Mouse (Mus musculus) olfactory bulb, adult 2 months (tissue): ENCODE measurements around the gene Mri1. TPM values are rescaled to one million over a fixed set of nuclear protein-coding genes. Genes with fewer than 3 reads are reported as not detected.

ENCODE experiments used
- H3K27ac ChIP-seq: fragments of 200-500 bp; 2 replicates; pipeline ENCODE4 v1.5.1; 2012; ENCODE audit warnings: low read depth, low read length; ENCODE audit not compliant: insufficient read depth
- H3K4me1 ChIP-seq: fragments of 200-500 bp; 2 replicates; pipeline ENCODE4 v1.6.1; 2012; ENCODE audit warnings: low read length; ENCODE audit not compliant: control insufficient read depth, insufficient read depth
- H3K4me3 ChIP-seq: fragments of 200-500 bp; 2 replicates; pipeline ENCODE4 v1.5.1; 2012; ENCODE audit warnings: mild to moderate bottlenecking, low read depth, low read length, moderate library complexity; ENCODE audit not compliant: insufficient read depth
- CTCF ChIP-seq: fragments of 200-500 bp; IDR thresholded peaks from 2 replicates; pipeline ENCODE4 v1.5.1; 2012; ENCODE audit warnings: low read depth, mild to moderate bottlenecking, low read length, moderate library complexity; ENCODE audit not compliant: insufficient read depth
- POLR2A ChIP-seq: fragments of 200-500 bp; IDR thresholded peaks from 2 replicates; pipeline ENCODE4 v1.6.1; 2012; ENCODE audit warnings: mild to moderate bottlenecking, low read depth, low read length, moderate library complexity; ENCODE audit not compliant: insufficient read depth
- WGBS: fragments of 180-500 bp; shearing (Covaris S2); methylation state at CpG from one replicate; pipeline ENCODE4 v1.1.7; 2018; 5-methylcytosine and 5-hydroxymethylcytosine counted together
- polyA plus RNA-seq: library from polyadenylated mRNA; stranded (reverse); fragments of >200 nt; gene quantifications from 2 replicates; pipeline ENCODE4 v1.2.4, GENCODE M21; 2012; ENCODE audit warnings: low replicate concordance; ENCODE audit not compliant: missing spikeins, insufficient read depth, insufficient read length

The Mri1 gene
- polyA plus RNA-seq, 1 experiment, result not detected

DNA sequence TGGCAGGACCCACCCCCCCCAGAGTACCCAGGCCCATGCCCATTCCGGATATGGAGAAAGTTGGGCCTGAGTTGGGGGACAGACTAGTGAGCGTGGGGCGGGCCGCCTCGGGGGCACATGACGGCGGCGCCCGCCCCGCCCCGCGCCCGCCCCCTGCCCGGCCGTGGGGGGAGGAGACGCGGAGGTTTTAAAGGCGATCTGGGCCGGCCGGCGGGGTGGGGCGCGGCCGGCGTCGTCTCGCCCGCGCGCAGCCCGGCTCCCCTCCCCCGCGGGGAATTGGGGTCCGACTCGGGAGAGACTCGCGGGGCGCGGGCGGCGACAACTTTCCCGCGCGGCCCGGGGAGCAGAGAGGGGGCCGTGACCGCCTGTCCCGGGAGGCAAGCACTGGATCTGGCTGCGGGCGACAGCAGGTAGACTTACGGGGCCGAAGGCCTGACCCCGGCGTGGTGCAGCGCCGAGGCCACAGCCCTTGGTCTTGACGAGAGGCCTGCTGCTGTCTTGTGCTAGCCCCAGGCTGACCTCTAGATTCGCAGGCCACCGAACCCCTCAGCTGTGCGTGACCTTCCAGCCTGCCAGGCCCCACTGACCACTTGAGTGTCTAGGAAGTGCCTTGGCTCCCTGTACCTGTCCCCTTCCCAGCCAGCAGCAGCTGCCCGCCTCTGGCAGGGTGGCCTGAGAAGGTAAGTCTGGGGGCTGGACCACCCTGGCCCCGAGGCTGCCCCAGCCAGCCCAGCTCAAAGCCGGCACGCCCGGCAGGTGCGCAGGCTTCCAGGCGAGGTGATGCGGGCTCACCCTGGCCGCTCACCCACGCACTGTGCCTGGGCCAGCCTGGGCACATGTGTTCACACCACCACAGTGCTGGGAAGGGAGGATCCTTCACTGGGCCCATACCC lies 56.2 kb downstream of the Mri1 start:
- H3K4me3 ChIP-seq, result peak overlapping the region; percentile 47
- peak overlapping the region; percentile 74 for H3K27ac ChIP-seq
- peaks cover 59% of the 10 kb centered on the region for H3K4me1 ChIP-seq
- TF ChIP-seq CTCF (no peak), POLR2A (no peak)
- 14% methylated on average over 69 of the region's 70 CpGs for WGBS

GRCm38 (mm10) chr8:84200126-84200555 lies 57.0 kb downstream of the Mri1 start:
- WGBS, result 35% methylated on average over 8 of the region's 8 CpGs
- TF ChIP-seq POLR2A (no peak), CTCF (no peak)
- no peak overlapping the region for H3K27ac ChIP-seq
- peaks cover 59% of the 10 kb centered on the region for H3K4me1 ChIP-seq
- peak overlapping the region; percentile 47; the same call in 1 of the 2 replicates for H3K4me3 ChIP-seq

Other genes starting within 250 kb of the Mri1 start
- not detected in 2 replicates for gene 2210011C24Rik, start 245.2 kb downstream of the Mri1 start, polyA plus RNA-seq
- gene Palm3, start 235.9 kb downstream of the Mri1 start, polyA plus RNA-seq, result not detected in 2 replicates
- gene Il27ra, start 214.7 kb downstream of the Mri1 start, polyA plus RNA-seq, result not detected in 2 replicates
- not detected in 2 replicates for gene Rln3, start 212.3 kb downstream of the Mri1 start, polyA plus RNA-seq
- not detected in 2 replicates for gene Gm10643, start 192.2 kb downstream of the Mri1 start, polyA plus RNA-seq
- gene Rfx1, start 190.5 kb downstream of the Mri1 start, polyA plus RNA-seq, result not detected in 2 replicates
- not detected in 2 replicates for gene Dcaf15, start 152.6 kb downstream of the Mri1 start, polyA plus RNA-seq
- gene Podnl1, start 131.3 kb downstream of the Mri1 start, polyA plus RNA-seq, result not detected in 2 replicates
- not detected in 2 replicates for gene Cc2d1a, start 109.4 kb downstream of the Mri1 start, polyA plus RNA-seq
- gene 4930432K21Rik, start 109.3 kb downstream of the Mri1 start, polyA plus RNA-seq, result not detected in 2 replicates
- gene Nanos3, start 72.1 kb downstream of the Mri1 start, polyA plus RNA-seq, result not detected in 2 replicates
- gene Zswim4, start 20.3 kb downstream of the Mri1 start, polyA plus RNA-seq, result 65.7 TPM in 1 of 2 replicates, not detected in the other
- not detected in 2 replicates for gene D8Ertd738e, start 7.6 kb downstream of the Mri1 start, polyA plus RNA-seq
- gene Ccdc130, start 13.1 kb upstream of the Mri1 start, polyA plus RNA-seq, result not detected in 2 replicates
- gene Cacna1a, start 131.1 kb upstream of the Mri1 start, polyA plus RNA-seq, result not detected in 2 replicates